Mouse (Mus musculus) mature B cell (primary cell): ENCODE data around the gene Ano10.
"Not testable (repeated sequence)": the region's sequence is repeated elsewhere in the genome, so short reads cannot be mapped to it uniquely, and the experiment has no call there.

Experiments
- in situ Hi-C: fragments of 300-500 bp; cut with MboI; formaldehyde crosslinking; loops from 2 replicates; pipeline ENCODE4 v1.14.3; 2019

Ano10 gene

DNA sequence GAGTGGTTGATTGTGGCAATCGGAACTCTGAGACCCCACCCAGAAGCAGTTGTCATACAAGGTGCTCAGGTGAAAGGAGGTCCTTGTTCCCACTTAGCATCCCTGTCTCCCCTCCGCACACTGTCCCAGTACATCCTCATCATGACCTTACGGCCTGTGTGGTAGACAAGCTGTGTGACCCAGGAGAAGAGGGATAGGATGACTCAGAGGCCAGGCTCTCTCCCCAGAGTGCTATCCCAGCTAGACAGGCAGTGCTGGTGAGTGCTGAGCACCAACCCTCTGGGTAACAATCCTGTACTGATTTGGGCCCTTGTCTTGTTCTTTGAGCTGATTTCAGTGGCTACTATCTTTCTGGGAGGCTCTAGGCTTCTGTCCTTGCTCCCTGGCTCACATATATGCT is 95.6 kb downstream of the Ano10 start:
- in situ Hi-C loops: no loop called here

DNA sequence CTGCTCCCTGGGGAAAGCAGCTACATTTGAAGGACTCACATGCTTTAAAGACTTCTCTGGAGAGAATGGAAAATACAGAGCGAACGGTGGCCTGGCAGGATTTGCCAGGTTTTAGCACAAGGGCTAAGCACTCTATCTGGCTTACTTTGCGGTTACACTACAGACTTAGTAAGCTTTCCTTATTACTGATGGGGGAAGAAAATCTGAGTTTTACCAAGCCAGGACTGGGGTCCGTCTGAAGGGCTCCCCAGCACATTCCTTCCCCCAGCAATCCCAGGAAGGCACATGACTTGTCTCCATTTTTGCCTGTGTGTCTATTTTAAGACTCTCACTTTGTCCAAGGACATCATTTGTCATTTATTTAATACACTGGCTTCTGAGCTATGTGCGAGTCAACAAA is 97.2 kb downstream of the Ano10 start:
- in situ Hi-C loops: no loop called here

DNA sequence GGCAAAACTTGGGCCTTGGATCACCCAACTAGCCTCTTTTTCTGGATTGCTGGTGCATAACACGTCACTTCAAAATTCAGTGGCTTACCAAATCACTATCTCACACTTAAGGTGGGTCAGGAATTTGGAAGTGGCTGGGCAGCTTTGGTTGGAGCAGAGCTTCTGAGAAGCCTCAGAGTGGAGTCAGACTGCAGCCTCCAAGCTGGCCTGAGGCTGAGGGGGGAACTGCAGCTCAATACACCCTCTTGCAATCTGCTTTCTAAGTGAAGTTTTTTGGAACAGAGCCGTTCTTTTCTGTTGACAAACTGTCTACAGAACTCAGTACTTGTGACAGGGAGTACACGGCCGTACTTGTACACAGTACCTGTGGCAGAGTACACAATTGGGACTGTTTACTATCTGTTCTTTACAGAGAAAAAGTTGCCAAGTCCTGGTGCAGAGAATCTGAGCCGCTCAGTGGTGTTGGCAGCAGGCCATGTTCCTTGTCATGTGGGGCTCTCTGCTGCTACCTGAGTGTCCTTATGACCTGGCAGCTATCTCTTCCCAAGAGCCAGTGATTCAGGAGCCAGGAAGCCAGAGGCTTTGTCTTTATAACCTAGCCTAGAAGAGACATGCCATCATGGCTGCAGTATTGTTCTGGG is 99.1 kb downstream of the Ano10 start:
- in situ Hi-C loops: no loop called here

DNA sequence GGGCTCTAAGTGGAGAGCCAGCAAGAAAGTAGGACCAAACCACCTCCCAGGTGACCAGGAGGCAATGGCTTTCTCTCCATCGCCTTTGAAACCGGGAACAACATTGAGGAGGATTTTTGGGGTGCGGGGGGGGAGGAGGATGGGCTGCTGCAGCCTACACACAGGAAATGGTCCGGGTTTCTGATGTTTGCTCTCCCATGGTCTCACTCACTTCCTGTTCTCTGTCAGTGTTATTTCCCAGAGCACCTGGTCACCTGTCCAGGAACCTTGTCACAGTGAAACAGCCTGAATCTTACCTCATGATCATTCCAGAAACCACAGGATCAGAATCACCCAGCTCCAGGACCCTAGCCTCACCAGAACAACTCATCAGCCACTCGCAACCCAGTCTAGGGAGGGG is 100.4 kb downstream of the Ano10 start:
- in situ Hi-C loops: no loop called here

DNA sequence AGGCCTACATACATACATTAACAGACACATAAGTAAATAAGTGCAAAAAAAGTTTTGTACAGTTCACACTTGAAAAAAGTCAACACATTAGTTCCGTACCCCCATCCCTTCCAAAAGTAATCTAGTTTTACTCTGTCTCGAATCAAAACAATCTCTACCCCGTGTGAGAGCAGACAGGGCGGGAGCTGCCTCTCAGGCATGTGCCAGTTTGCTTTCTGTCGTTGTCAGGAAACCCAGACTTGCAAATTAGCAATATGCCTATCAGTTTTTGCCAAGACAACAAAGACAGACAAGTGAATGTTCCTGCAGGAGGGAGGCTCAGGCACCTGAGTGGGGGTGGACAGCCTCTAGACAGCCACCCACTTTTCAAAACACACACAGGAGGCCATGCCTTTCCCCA is 100.9 kb downstream of the Ano10 start:
- in situ Hi-C loops: no loop called here

DNA sequence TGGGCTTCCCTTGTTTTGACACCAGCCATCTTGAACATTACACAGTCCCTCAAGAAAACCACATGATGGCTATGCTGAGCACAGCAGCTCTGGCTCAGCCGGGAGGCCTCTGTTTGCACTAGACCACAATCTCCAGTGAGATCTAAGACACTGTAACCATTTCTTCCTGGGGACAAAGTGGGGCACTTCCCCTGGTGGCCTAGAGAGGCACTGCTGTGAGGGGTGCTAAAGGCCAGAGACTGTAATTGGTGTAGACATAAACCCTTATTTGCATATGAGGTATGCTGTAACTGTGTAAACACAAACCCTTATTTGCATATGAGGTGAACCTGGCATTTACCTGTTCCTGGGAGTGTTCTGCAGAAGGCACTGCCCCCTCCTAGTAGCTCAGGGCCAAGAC is 105.5 kb downstream of the Ano10 start:
- in situ Hi-C loops: no loop called here

DNA sequence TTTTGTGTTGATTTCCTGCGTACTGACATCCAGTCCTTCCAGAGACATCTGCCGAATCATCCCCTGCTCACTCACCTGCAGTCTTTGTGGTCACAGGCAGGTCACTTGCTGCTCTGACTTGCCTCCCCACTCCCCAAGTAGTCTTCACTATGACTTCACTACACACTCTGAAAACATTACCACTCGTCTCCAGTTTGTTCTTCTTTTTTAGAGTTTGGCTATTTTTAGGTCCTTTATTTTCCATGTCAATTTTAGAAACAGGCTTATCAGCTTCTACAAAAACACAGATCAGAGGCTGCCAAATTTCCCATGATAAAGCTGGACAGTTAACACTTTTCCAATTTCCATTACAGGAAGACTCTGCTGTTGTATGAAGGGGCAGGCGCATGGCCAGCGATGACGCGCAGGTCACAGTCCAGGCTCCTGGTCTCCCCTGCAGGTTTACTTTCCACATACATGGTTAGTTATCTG is 106.7 kb downstream of the Ano10 start:
- in situ Hi-C loops: no loop called here

DNA sequence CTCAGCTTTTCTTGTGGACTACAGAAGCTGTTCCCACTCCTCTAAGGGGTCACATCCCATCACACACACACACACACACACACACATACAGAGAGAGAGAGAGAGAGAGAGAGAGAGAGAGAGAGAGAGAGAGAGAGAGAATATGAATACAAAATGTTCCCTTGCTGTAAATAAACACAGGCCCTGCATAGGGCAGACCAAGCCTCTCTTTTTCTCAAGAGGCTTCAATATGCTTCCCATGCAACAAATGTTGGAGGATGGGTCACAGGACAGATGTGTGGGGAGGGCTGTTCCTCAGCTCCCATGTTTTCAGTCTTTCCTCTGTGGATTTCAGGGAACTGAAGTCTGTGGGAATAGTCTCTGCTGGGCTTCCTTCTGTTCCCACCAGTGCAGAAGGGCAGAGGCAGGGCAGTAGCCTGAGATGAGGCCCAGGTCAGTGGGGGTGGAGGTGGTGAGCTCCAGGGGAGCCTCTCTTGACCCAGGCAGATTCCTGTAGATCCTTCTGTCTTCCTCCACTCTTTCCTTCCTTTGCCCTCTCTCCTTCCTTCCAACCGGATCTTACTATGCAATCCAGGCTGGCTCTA is 107.5 kb downstream of the Ano10 start:
- in situ Hi-C loops: no loop called here

DNA sequence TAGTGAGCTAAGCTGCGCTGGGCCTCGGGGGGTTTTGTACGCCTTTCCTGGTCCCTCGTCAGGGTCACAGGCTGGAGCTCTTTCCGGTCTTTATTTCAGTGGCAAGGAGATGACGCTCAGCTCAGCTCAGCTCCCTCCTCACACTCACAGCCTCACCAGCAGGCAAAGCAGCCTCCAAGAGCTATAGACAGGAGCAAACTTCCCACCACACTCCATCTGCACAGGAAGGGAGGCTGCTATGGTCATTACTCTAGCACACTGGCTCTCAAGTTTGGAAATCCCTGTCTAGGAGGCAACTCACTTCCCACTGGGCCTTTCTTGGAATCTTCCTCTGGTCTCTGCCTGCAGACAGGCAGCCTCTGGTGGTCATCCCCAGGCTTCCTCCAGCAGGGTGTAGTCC is 108.3 kb downstream of the Ano10 start:
- in situ Hi-C loops: no loop called here

DNA sequence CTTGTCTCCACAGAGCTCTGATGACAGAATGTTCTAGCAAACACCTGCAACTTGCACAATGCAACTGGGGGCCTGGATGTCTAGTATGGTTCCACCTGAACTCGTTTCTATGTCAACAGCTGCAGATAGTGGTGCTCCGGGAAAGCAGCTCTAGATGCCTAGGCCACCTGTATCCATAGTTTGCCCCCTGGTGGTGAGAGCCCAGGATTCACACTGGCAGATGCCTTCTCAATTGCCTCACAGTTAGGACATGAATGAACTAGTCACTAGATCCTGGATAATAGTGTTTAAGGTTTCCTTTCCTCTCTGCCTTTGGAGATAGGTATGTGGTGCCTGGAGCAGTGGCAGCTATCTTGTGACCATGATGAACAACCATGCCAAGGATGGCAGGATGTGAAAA is 109.2 kb downstream of the Ano10 start:
- in situ Hi-C loops: no loop called here

DNA sequence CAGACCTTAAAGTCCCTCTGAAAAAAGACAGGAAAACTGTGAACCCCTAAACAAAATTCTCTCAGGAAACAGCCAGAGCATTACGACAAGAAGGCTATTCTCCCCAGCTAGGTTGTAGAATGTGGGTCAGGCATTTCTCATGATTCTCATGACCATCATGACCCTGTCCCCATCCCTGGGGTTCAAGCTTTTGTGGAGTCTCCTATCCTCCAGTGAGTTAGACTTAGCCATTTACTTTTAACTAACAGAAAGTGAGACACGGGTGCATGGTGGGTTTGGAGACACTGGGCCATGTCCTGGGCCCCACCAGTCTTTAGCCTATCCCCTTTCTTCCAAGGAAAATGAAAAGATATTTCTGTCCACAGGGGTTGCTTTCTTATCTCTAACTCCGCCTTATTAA is 109.9 kb downstream of the Ano10 start:
- in situ Hi-C loops: no loop called here

DNA sequence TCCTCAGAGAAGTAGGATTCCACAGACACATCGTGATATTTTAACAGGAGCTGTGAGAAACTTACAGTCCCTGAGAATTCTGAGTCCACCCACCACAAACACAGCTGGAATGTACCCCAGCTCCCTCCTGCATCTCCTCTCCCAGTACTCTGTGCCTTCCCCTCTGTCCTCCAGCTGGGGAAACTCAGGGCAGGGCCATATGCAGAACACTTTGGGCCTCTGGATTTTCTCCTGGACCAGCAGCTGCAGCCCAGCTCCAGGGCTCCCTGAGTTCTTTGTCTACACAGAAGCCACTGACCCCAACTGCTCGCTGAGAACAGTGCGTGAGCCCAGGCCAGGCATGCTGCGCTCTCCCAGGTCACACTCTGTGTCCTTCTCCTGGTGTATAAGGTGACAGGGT is 111.1 kb downstream of the Ano10 start:
- in situ Hi-C loops: no loop called here

DNA sequence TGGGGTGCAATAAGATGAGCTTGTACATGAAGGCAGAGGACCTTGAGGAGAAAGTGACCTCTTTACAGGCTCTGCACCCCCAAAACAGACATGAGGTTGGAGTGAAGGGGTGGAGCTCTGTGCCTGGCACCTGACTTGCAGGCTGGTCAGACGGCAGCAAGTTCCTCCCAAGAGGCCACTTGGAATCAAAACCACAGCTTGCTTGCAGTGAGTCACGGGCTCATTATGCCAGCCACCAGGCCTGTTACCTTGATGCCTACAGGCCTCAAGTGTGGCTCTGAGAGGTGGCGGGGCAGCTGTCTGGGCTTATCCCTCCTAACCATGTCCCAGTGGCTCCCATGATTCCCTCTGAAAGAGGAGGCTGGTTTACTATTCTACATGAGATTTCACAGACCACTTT is 114.1 kb downstream of the Ano10 start:
- in situ Hi-C loops: no loop called here

DNA sequence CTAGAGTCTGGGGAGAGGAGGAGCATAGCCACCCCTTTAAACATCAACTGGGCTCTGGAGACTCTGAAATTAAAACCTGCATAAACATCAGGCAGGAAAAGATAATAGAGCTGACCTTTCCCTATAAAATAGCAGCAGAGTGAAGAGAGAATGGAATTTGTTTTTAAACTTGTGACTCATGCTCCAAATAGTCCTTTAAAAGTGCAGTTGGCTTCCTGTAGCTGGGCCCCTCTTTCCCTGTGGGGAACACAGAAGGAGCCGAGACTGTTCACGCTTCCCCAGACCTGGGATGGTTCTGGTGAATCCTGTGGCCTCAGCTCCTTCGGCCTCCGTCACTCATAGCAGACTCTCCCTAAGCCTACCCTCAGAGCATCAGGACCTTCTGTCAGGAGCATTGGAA is 115.8 kb downstream of the Ano10 start:
- in situ Hi-C loops: no loop called here

DNA sequence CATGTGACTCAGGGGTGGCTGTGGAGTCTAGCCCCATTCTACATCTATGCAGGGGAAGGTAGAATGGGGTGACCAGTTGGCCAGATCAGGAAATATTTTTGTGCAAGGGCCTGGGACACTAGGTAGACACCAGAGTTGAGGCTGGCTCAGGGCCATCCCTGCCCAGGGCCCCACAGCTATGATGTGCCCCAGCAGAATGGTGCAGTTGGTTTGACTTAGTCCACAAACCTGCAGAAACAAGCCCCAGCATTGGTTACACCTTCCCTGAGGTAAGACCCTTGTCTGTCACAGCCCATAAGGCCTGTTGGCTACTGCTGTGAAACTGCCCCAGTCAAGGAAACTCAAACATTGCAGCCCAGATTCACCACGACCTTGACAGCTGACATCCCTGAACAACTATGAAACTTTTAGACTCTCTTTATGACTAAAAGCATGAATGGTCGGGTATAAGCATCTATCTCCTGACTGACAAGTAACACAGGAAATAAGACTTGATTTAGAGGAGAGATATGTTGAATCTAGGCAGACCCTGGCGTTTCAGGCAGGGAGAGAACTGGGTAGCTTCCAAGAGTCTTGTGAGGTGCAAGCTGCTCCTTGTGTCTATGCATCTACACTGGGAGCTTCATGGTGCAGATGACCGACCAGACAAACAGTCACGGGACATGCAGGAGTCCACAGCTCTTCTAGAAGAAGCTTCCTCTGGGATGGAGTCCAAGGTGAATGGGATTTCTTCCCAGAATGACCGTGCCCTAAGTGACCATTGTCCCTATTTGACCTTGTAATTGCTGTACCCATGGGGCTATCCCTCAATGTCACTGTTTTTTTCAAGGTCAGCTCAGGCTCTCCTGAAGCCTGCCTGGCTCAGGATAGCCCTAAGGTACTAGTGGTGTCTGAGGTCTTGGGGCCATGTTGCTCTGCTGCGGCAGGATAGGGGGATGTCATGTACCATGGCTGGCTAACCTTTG is 116.7 kb downstream of the Ano10 start:
- in situ Hi-C loops: no loop called here

DNA sequence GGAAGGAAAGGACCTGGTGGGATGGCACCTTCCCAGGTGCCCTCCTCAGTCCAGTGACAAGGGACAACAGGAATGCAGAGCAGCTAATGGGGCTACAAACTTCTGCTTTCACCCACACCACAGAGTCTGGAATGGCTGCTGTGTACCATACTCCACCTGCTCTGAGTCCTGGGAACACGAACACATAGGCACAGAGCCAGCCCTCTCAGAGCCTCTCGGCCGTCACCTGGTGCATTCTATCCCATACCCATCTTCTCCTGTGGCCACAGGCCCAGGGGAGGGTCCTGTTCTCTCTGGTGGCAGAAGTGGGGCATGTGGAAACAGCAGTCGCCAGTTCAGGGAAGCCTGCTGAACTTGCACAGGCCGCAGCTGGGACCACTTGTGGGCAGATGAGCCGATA is 119.5 kb downstream of the Ano10 start:
- in situ Hi-C loops: no loop called here

DNA sequence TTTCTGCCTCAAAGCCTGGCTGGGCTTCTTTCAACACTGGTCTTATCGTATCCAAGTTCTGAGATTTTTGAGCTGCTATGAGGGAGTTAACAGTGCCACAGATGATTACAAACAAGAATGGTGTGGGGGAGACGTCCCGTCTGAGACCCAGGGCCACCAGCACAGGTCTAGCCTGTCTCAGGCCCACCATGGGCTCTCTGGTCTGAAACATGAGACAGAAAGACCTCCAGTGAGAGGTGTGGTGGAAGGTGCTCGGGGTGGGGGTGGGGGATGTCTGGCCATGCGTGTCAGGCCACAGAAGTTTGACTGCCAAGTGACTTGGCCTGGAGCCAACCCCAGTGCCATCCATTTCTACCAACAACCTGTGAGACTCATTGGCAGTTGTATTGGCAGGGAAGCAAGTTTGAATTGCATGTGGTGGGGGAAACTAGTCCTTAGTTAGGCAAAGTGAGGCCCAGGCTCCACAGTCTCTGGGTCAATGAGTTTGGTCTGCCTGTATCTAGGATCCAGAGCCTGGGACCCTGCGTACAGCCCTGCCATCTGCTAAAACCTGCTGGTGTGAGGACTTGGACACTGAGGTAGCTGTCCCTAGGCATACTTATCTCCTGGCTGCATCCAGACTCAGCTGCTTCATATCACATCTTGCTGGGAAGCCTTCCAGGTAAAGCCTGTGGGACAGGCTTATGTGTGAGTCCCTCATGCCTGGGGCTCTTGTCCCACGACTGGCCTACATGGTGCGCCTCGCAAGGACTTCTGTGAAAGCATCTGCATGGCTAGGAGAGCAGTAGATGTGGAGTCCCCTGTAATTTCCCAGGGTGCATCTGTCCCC is 120.6 kb downstream of the Ano10 start:
- in situ Hi-C loops: no loop called here

DNA sequence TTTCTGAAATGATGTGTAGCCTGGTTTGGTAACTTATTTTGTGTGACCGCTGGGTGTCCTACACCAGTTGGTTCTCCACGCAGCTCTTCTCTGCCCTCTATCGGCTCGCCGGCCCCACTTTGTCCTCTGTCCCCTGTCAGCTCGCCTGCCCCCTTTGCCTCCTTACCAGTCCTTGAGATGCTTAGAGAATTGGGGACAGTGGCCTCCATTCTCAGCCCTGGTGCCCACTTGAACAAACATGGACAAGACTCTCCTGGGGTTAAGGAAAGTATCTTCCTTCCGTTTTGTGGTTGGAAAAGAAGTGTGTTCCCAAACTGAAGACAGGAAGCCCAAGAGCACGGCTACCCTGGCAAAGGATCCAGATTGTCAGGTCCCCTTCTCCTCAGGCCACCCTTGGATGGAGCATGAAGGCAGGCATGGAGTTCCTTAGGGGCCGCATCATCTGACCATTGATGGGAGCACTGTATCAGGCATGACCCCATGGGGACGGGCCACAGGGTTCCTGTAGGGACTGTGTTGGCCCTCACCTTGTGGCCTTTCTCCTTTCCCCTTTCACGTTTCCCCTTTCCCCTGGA is 121.5 kb downstream of the Ano10 start:
- in situ Hi-C loops: no loop called here

DNA sequence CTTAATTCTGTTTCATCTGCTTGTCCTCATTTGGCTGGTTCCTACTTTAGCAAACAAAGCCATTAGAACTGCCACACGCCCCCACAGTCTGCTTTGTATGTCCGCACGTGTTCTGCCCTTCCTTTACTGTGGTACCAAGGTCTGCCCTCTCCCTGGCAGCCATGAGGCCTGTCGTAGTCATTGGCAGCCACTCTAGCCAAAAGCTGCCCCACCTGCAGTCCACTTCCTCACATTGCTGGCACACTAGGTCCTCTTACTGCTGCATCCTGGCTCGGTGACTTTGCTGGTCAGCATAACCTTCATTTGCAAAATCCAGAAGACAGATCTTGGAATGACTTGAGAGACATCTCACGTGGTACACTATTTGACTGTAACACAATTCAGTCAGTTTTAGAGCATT is 124.3 kb downstream of the Ano10 start:
- in situ Hi-C loops: no loop called here

DNA sequence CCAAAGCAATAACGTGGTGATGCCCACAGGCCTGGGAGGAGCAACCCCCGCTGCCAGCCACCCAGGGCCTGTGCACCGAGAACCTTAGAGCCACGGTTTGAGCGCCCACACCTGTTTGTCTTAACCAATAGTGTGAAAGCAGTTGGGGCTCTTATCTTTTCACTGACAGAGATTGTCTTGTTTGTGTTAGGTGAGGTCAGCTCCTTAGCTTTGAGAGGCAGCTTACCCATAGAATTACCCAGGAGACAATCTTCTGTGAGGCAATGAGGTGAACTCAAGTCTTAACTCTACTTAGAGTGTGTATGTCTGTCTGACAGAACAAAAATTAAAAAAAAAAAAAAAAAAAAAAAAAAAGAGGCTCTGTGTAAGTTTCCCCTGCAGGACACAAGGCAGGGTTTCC is 126.5 kb downstream of the Ano10 start:
- in situ Hi-C loops: not testable (repeated sequence)

DNA sequence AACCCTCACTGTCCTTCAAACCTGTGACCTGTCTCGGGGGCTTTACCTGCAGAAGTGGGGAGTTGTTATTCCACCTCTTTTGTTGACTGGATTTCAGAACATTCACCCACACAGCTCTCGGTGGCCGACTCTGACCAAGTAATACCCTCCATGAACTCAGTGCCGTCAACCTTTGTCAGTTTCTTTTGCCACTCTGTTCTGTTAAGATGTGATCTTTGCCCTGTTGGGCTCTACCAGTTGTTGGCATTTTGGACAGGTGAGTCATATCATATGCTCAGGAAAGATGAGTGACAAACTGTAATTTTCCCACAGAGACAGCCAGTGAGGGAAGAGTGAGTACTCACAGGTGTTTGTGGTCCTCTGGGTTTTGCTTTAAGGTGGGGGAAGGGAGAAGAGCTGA is 129.7 kb downstream of the Ano10 start:
- in situ Hi-C loops: no loop called here

DNA sequence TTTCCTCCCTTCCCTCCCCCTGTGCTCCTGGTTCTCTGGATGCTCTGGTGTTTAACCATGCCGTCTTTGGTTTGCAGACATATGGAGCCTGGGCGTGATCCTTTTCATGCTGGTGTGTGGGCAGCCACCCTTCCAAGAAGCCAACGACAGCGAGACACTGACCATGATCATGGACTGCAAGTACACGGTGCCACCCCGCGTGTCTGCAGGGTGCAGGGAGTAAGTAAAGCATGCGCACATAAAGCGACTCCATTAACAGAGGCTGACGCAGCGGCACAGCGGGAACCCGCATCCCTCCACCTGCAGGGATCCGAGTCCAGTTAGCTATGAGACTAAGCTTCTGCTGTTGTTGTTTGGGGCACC is 137.2 kb downstream of the Ano10 start:
- in situ Hi-C loops: no loop called here
